Mouse (Mus musculus) spleen, adult 2 months (tissue): ENCODE measurements around the gene Olfr815. TPM values are rescaled to one million over a fixed set of nuclear protein-coding genes. Genes with fewer than 3 reads are reported as not detected.
"Not testable (repeated sequence)": the region's sequence is repeated elsewhere in the genome, so short reads cannot be mapped to it uniquely, and the experiment has no call there.

Source experiments
- DNase-seq, 2 experiments: peaks; one replicate each; pipeline versions ENCODE4 v3.0.0 to v3.0.0-alpha.2; 2012 to 2021; ENCODE audit warnings: low spot score in 2 of 2, low read depth in 1 of 2
- H3K27ac ChIP-seq: fragments of 200-500 bp; 2 replicates; pipeline ENCODE4 v1.5.1; 2012; ENCODE audit warnings: low read length, inconsistent platforms; ENCODE audit not compliant: insufficient read depth
- H3K27me3 ChIP-seq: fragments of 200-500 bp; 2 replicates; pipeline ENCODE4 v1.6.1; 2012; ENCODE audit warnings: mild to moderate bottlenecking, moderate library complexity, low read length, inconsistent platforms; ENCODE audit not compliant: control insufficient read depth, insufficient read depth
- H3K36me3 ChIP-seq: fragments of 200-500 bp; 2 replicates; pipeline ENCODE4 v1.6.1; 2012; ENCODE audit warnings: mild to moderate bottlenecking, low read length, inconsistent platforms; ENCODE audit not compliant: control insufficient read depth, insufficient read depth
- H3K4me1 ChIP-seq: fragments of 200-500 bp; 2 replicates; pipeline ENCODE4 v1.6.1; 2011; ENCODE audit warnings: inconsistent platforms; ENCODE audit not compliant: control insufficient read depth, insufficient read depth, insufficient read length
- H3K4me3 ChIP-seq: fragments of 200-500 bp; 2 replicates; pipeline ENCODE4 v1.5.1; 2011; ENCODE audit warnings: mild to moderate bottlenecking, inconsistent platforms; ENCODE audit not compliant: insufficient read depth, insufficient read length; ENCODE audit errors: extremely low read depth
- CTCF ChIP-seq: fragments of 200-500 bp; IDR thresholded peaks from 2 replicates; pipeline ENCODE4 v1.5.1; 2011; ENCODE audit warnings: mild to moderate bottlenecking, inconsistent platforms; ENCODE audit not compliant: insufficient read depth, insufficient read length, insufficient replicate concordance; ENCODE audit errors: extremely low read depth
- POLR2A ChIP-seq: fragments of 200-500 bp; IDR thresholded peaks from 2 replicates; pipeline ENCODE4 v1.6.1; 2011; ENCODE audit warnings: low read depth, low read length, inconsistent platforms
- WGBS: fragments of 180-500 bp; shearing (Covaris S2); methylation state at CpG from one replicate; pipeline ENCODE4 v1.1.7; 2018; 5-methylcytosine and 5-hydroxymethylcytosine counted together
- polyA plus RNA-seq: library from polyadenylated mRNA; depleted of rRNA; stranded (reverse); fragments of >200 nt; gene quantifications from 2 replicates; pipeline ENCODE4 v1.2.3, GENCODE M21; 2012; rRNA removed

Olfr815 gene
- not detected in 2 replicates for polyA plus RNA-seq

DNA sequence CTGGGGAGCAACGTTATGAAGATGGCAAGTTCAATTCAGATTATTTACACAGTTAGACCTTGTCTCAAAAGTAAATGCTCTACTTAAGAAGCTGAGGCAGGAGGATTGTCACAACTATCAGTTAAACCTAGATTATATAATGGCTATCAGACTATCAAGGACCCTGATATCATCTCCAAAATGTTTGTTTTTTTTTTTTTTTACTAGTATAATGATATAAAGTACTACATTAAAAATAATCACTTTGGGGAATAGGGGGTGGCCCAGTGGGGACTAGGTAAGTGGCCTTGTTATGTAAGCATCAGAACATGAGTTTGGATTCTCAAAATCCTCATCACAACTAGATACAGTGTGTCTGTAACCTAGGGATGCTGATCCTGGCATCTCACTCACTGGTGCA lies at the start of gene Olfr815:
Gene Olfr815 (minus strand): TSS at position 101 of the 400 bp plus-strand sequence.
- H3K36me3 ChIP-seq, H3K27me3 ChIP-seq, DNase-seq, H3K4me1 ChIP-seq, H3K4me3 ChIP-seq, H3K27ac ChIP-seq: not testable (repeated sequence)
- WGBS, result 65% methylated on average over 1 of the region's 1 CpGs

DNA sequence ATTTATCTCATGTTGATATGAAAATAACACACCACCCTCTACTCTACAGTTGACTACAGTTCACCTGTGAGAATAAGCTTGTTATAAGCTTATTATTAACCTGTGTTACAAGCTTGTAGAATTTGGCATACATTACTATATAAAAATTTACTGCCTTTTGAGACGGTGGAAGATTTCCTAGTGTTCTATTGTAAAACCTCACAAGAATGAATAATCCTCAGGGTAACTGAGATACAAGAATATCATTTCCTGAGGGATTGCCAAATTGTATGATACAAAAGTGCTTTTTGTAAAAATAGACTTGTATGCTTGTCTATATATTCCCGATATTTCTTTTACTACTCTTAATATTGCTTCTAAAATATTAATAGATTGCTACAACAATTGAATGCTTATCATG lies 43.3 kb upstream of the Olfr815 start, which contains the start of gene Olfr818:
Gene Olfr818 (minus strand): TSS at position 101 of the 400 bp plus-strand sequence.
- Histone ChIP-seq H3K27me3 (no peaks in the 10 kb centered on the region), H3K4me3 (no peak within 1 kb of the TSS), H3K36me3 (no peaks in the 10 kb centered on the region), H3K27ac (no peak within 1 kb of the TSS), H3K4me1 (no peaks in the 10 kb centered on the region)
- TF ChIP-seq POLR2A, result no peak
- TF ChIP-seq CTCF, result no peak
- WGBS, result 91% methylated on average over 2 of the region's 2 CpGs
- no peak for DNase-seq

DNA sequence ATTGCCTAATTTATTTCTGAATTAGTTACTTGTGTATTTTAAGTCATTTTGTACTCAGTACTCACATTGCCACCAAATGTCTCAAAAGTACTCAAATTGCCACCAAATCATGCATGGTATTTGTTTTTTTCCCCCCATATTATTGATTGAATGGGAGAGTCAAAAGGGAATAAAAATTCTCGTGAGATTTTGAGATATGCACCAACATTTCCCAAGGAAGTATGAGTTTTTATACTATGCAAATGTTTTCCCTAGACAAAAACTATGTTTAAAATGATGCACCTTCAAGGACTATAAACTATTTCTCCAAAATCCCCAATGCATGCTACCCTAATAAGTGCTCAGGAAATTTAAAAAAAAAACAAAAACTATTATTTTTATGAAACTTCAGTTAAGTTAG lies 9.8 kb upstream of the Olfr815 start, which contains the start of gene Olfr816:
Gene Olfr816 (minus strand): TSS at position 101 of the 400 bp plus-strand sequence.
- DNase-seq, result no peak
- TF ChIP-seq POLR2A, result no peak
- no peak for TF ChIP-seq CTCF
- no peaks in the 10 kb centered on the region for H3K27me3 ChIP-seq
- no peak within 1 kb of the TSS for H3K27ac ChIP-seq
- H3K4me1 ChIP-seq, result no peaks in the 10 kb centered on the region
- no peak within 1 kb of the TSS for H3K4me3 ChIP-seq
- no peaks in the 10 kb centered on the region for H3K36me3 ChIP-seq
- 56% methylated on average over 1 of the region's 1 CpGs for WGBS

DNA sequence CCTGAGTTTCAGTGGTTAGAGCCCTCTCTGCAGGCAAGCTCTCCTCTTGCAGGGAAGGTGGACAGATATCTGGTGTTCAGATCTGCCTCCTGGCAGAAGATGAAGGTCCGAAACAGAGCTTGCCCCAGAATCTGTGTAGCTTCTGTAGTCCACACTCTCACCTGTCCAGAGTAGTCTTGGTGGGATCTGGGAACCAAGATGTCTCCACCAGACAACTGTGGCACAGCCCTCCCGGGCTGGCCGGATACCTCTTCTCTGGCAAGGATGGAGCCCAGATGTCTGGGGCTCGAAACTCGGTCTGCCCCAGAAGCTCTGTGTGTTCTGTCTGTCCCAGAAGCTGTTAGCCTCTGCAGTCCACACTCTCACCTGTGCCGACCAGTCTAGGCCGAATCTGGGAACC lies 19.7 kb downstream of the Olfr815 start:
- H3K36me3 ChIP-seq, result no peaks in the 10 kb centered on the region
- WGBS, result 85% methylated on average over 7 of the region's 7 CpGs
- H3K27ac ChIP-seq, result no peak overlapping the region

DNA sequence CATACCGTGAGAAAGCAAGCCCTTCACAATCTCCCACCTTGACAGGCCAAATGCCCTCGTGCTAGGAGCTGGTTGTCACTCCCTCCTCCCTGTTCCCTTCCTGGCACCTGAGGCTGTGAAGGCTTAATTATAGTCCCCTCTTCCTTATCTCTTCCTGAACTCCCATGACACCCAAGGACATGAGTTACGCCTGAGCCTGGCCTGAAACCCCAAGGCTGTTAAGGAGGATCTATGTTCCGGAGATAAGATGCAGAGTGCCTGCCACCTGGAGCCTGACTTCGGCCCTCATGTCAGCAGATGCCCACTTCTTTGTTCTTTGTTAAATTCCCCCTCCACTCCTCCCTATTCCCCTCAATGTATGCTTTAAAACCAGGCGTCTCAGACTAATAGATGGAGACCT lies 20.2 kb downstream of the Olfr815 start:
- H3K4me1 ChIP-seq, H3K36me3 ChIP-seq, H3K27ac ChIP-seq, H3K4me3 ChIP-seq, H3K27me3 ChIP-seq, DNase-seq: not testable (repeated sequence)
- WGBS, result 76% methylated on average over 6 of the region's 6 CpGs

More for the DNA sequence above, 19.7 kb downstream of the Olfr815 start:
- no peak for DNase-seq
- Histone ChIP-seq H3K4me1 (no peaks in the 10 kb centered on the region), H3K4me3 (no peak overlapping the region), H3K27me3 (no peaks in the 10 kb centered on the region)
- no peak for TF ChIP-seq POLR2A
- TF ChIP-seq CTCF, result no peak

DNA sequence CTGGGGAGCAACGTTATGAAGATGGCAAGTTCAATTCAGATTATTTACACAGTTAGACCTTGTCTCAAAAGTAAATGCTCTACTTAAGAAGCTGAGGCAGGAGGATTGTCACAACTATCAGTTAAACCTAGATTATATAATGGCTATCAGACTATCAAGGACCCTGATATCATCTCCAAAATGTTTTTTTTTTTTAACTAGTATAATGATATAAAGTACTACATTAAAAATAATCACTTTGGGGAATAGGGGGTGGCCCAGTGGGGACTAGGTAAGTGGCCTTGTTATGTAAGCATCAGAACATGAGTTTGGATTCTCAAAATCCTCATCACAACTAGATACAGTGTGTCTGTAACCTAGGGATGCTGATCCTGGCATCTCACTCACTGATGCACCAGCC lies 25.9 kb downstream of the Olfr815 start, which contains the start of gene Olfr814:
Gene Olfr814 (minus strand): TSS at position 101 of the 400 bp plus-strand sequence.
- not testable (repeated sequence) for H3K4me3 ChIP-seq, DNase-seq, H3K27me3 ChIP-seq, H3K27ac ChIP-seq, H3K4me1 ChIP-seq, H3K36me3 ChIP-seq
- 77% methylated on average over 1 of the region's 1 CpGs for WGBS

DNA sequence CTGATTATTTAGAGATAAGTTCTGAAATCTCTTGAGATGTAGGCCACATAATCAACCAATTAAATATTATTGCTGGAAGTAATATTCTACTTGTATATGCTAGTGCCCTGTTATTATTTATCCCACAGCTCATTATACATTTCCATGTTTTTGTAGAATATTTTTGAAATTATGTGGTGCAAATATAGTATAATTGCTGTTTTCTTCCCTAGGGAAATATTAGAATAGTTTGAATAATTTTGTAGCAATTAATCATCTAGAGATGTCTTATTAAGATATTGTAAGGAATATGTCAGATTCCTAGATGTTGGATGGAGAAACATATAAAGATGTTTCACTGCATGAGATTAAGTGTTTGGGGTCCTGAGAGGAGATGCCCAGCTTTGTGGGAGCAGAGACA lies 50.6 kb downstream of the Olfr815 start, which contains the start of gene Olfr813:
Gene Olfr813 (plus strand): TSS at position 301 of the 400 bp plus-strand sequence.
- DNase-seq, result no peak
- Histone ChIP-seq H3K36me3 (no peaks in the 10 kb centered on the region), H3K4me3 (no peak within 1 kb of the TSS), H3K27ac (no peak within 1 kb of the TSS), H3K27me3 (no peaks in the 10 kb centered on the region), H3K4me1 (no peaks in the 10 kb centered on the region)
- no peak for TF ChIP-seq CTCF
- no peak for TF ChIP-seq POLR2A

Other genes starting within 250 kb of the Olfr815 start
- gene Olfr800, start 248.2 kb downstream of the Olfr815 start, polyA plus RNA-seq, result not detected in 2 replicates
- not detected in 2 replicates for gene Olfr801, start 232.0 kb downstream of the Olfr815 start, polyA plus RNA-seq
- gene Olfr802, start 217.7 kb downstream of the Olfr815 start, polyA plus RNA-seq, result not detected in 2 replicates
- gene Olfr803, start 211.6 kb downstream of the Olfr815 start, polyA plus RNA-seq, result not detected in 2 replicates
- not detected in 2 replicates for gene Olfr804, start 202.7 kb downstream of the Olfr815 start, polyA plus RNA-seq
- not detected in 2 replicates for gene Olfr805, start 176.5 kb downstream of the Olfr815 start, polyA plus RNA-seq
- gene Olfr806, start 163.9 kb downstream of the Olfr815 start, polyA plus RNA-seq, result not detected in 2 replicates
- not detected in 2 replicates for gene Olfr807, start 148.1 kb downstream of the Olfr815 start, polyA plus RNA-seq
- gene Olfr808, start 140.4 kb downstream of the Olfr815 start, polyA plus RNA-seq, result not detected in 2 replicates
- not detected in 2 replicates for gene Olfr809, start 131.2 kb downstream of the Olfr815 start, polyA plus RNA-seq
- not detected in 2 replicates for gene Olfr810, start 111.0 kb downstream of the Olfr815 start, polyA plus RNA-seq
- gene Olfr811, start 101.5 kb downstream of the Olfr815 start, polyA plus RNA-seq, result not detected in 2 replicates
- not detected in 2 replicates for gene Olfr812, start 59.8 kb downstream of the Olfr815 start, polyA plus RNA-seq
- gene Olfr813, start 50.5 kb downstream of the Olfr815 start, polyA plus RNA-seq, result not detected in 2 replicates
- gene Olfr814, start 26.0 kb downstream of the Olfr815 start, polyA plus RNA-seq, result not detected in 2 replicates
- gene Olfr816, start 9.7 kb upstream of the Olfr815 start, polyA plus RNA-seq, result not detected in 2 replicates
- not detected in 2 replicates for gene Olfr818, start 43.2 kb upstream of the Olfr815 start, polyA plus RNA-seq
- not detected in 2 replicates for gene Olfr819, start 61.4 kb upstream of the Olfr815 start, polyA plus RNA-seq
- gene Olfr247, start 70.3 kb upstream of the Olfr815 start, polyA plus RNA-seq, result not detected in 2 replicates
- gene Gm10310, start 79.2 kb upstream of the Olfr815 start, polyA plus RNA-seq, result not detected in 2 replicates
- not detected in 2 replicates for gene Olfr820, start 106.8 kb upstream of the Olfr815 start, polyA plus RNA-seq
- gene Olfr821, start 124.5 kb upstream of the Olfr815 start, polyA plus RNA-seq, result not detected in 2 replicates
- gene Olfr822, start 165.3 kb upstream of the Olfr815 start, polyA plus RNA-seq, result not detected in 2 replicates
- gene Olfr823, start 209.5 kb upstream of the Olfr815 start, polyA plus RNA-seq, result not detected in 2 replicates
- not detected in 2 replicates for gene Olfr824, start 224.1 kb upstream of the Olfr815 start, polyA plus RNA-seq